Mouse (Mus musculus): Measurements from ENCODE around the gene Sbno2. TPM values are rescaled to one million over a fixed set of nuclear protein-coding genes. Genes with fewer than 3 reads are reported as not detected.

The Sbno2 gene
- total RNA-seq, 2 experiments from 2014 or later: 5.6 to 6.7 TPM

- DNase-seq: no peak
These were observed 18.7 kb upstream of the Sbno2 start for GRCm38 (mm10) chr10:80123932-80124562.

- DNase-seq: no peak
These were observed 16.3 kb upstream of the Sbno2 start for GRCm38 (mm10) chr10:80121639-80122038.

GRCm38 (mm10) chr10:80120146-80120545, 14.8 kb upstream of the Sbno2 start:
- DNase-seq: peak; percentile 64

GRCm38 (mm10) chr10:80118552-80118951, 13.2 kb upstream of the Sbno2 start:
- no peak for DNase-seq

GRCm38 (mm10) chr10:80117736-80118135, 12.4 kb upstream of the Sbno2 start:
- no peak for DNase-seq

GRCm38 (mm10) chr10:80116927-80117691, 11.7 kb upstream of the Sbno2 start:
- peak; percentile 82 for DNase-seq

GRCm38 (mm10) chr10:80116563-80116926, 11.2 kb upstream of the Sbno2 start:
- no peak for DNase-seq

GRCm38 (mm10) chr10:80115944-80116335, 10.6 kb upstream of the Sbno2 start:
- no peak for DNase-seq

- DNase-seq: peak; percentile 100
These were observed 10.0 kb upstream of the Sbno2 start, which contains the start of gene Stk11 for GRCm38 (mm10) chr10:80115290-80115943. TSS of gene Stk11 (plus strand) at chr10:80115803.

GRCm38 (mm10) chr10:80114341-80115284, 9.2 kb upstream of the Sbno2 start:
- peak; percentile 84 for DNase-seq

- DNase-seq: no peak
These were observed 2.3 kb upstream of the Sbno2 start for GRCm38 (mm10) chr10:80107678-80108077.

- DNase-seq: no peak
These were observed 555 bp upstream of the Sbno2 start for GRCm38 (mm10) chr10:80105926-80106325.

- no peak for DNase-seq
These were observed 1.2 kb downstream of the Sbno2 start for GRCm38 (mm10) chr10:80104181-80104580.

GRCm38 (mm10) chr10:80103032-80103431, 2.3 kb downstream of the Sbno2 start:
- no peak for DNase-seq

- peak; percentile 84 for DNase-seq
These were observed 3.0 kb downstream of the Sbno2 start for GRCm38 (mm10) chr10:80102216-80102915.

- DNase-seq: peak; percentile 33
These were observed 4.4 kb downstream of the Sbno2 start for GRCm38 (mm10) chr10:80100982-80101381.

- no peak for DNase-seq
These were observed 6.7 kb downstream of the Sbno2 start for GRCm38 (mm10) chr10:80098630-80099029.

- DNase-seq: no peak
These were observed 8.1 kb downstream of the Sbno2 start for GRCm38 (mm10) chr10:80097275-80097674.

GRCm38 (mm10) chr10:80095547-80095946, 9.8 kb downstream of the Sbno2 start:
- DNase-seq: no peak

- DNase-seq: no peak
These were observed 10.7 kb downstream of the Sbno2 start for GRCm38 (mm10) chr10:80094684-80095083.

- no peak for DNase-seq
These were observed 11.3 kb downstream of the Sbno2 start for GRCm38 (mm10) chr10:80094085-80094484.
